7 mouse cellular contexts compared by ENCODE assay signal in genomic region chr4:120745731-120746551, GRCm38 (mm10). TPM values are rescaled to one million over a fixed set of nuclear protein-coding genes. Genes with fewer than 3 reads are reported as not detected.
DNase-seq lines count a peak whose midpoint lies in the region; ATAC-seq and TF ChIP-seq lines count a peak whose summit lies in the region.

No protein-coding gene starts in this region.

- no peak overlapping the region for H3K9ac ChIP-seq in embryonic facial prominence, embryonic 12.5 days
- peak overlapping the region; percentile 75; the same call in 1 of the 2 replicates for H3K9ac ChIP-seq in hindbrain, embryonic 12.5 days
- H3K9ac ChIP-seq in midbrain, embryonic 15.5 days = no peak overlapping the region

- H3K9me3 ChIP-seq in embryonic facial prominence, embryonic 12.5 days = no peaks in the 10 kb centered on the region
- no peaks in the 10 kb centered on the region for H3K9me3 ChIP-seq in hindbrain, embryonic 12.5 days (replicated peaks)
- no peaks in the 10 kb centered on the region for H3K9me3 ChIP-seq in midbrain, embryonic 15.5 days

- WGBS in embryonic facial prominence, embryonic 12.5 days = 23% methylated on average over 10 of the region's 10 CpGs
- WGBS in hindbrain, embryonic 12.5 days = 9% methylated on average over 10 of the region's 10 CpGs
- 18% methylated on average over 10 of the region's 10 CpGs for WGBS in midbrain, embryonic 15.5 days

- peaks cover 16% of the 10 kb centered on the region for H3K4me1 ChIP-seq in embryonic facial prominence, embryonic 12.5 days
- H3K4me1 ChIP-seq in hindbrain, embryonic 12.5 days = peaks cover 28% of the 10 kb centered on the region
- peaks cover 13% of the 10 kb centered on the region for H3K4me1 ChIP-seq in midbrain, embryonic 15.5 days

- DNase-seq in brain, embryonic 14.5 days (ENCODE audit: low read depth) = peak; percentile 32
- no peak for DNase-seq in MN1 (ENCODE audit: low spot score)
- DNase-seq in spleen, postnatal 10 days (ENCODE audit: low spot score in 2 of 2) = no peak
- DNase-seq in layer of hippocampus, adult 9-11 months = no peak

- H3K36me3 ChIP-seq in embryonic facial prominence, embryonic 12.5 days = no peaks in the 10 kb centered on the region
- H3K36me3 ChIP-seq in hindbrain, embryonic 12.5 days = no peaks in the 10 kb centered on the region
- no peaks in the 10 kb centered on the region for H3K36me3 ChIP-seq in midbrain, embryonic 15.5 days (replicated peaks)

- peaks cover 62% of the 10 kb centered on the region for H3K27me3 ChIP-seq in embryonic facial prominence, embryonic 12.5 days
- H3K27me3 ChIP-seq in hindbrain, embryonic 12.5 days = peaks cover 62% of the 10 kb centered on the region
- peaks cover 37% of the 10 kb centered on the region for H3K27me3 ChIP-seq in midbrain, embryonic 15.5 days (replicated peaks)

- TF ChIP-seq POLR2A in brain, embryonic 14.5 days (IDR thresholded peaks at IDR 0.05; ENCODE audit: borderline replicate concordance, extremely low read depth, insufficient read depth, insufficient read length, poor library complexity, severe bottlenecking) = no peak

- H3K4me2 ChIP-seq in embryonic facial prominence, embryonic 12.5 days (replicated peaks) = no peak overlapping the region
- peak overlapping the region; percentile 100 for H3K4me2 ChIP-seq in hindbrain, embryonic 12.5 days (replicated peaks)
- peak overlapping the region; percentile 97 for H3K4me2 ChIP-seq in midbrain, embryonic 15.5 days

- H3K27ac ChIP-seq in embryonic facial prominence, embryonic 12.5 days = no peak overlapping the region
- no peak overlapping the region for H3K27ac ChIP-seq in hindbrain, embryonic 12.5 days
- no peak overlapping the region for H3K27ac ChIP-seq in midbrain, embryonic 15.5 days

- TF ChIP-seq CTCF in brain, embryonic 14.5 days (IDR thresholded peaks at IDR 0.05; ENCODE audit: borderline replicate concordance, extremely low read depth, insufficient read depth, insufficient read length) = no peak

- 0 out of 2 replicates have a peak, but pooled peaks have one; percentile 5 for ATAC-seq in embryonic facial prominence, embryonic 12.5 days (ENCODE audit: insufficient number of reproducible peaks, insufficient read depth, low FRiP score, low TSS enrichment)
- no peak for ATAC-seq in hindbrain, embryonic 12.5 days (ENCODE audit: low FRiP score)
- no peak for ATAC-seq in midbrain, embryonic 15.5 days (replicated peaks)

- no peak overlapping the region for H3K4me3 ChIP-seq in embryonic facial prominence, embryonic 12.5 days
- H3K4me3 ChIP-seq in hindbrain, embryonic 12.5 days = peak overlapping the region; percentile 75; the same call in 1 of the 2 replicates
- H3K4me3 ChIP-seq in midbrain, embryonic 15.5 days = no peak overlapping the region; the same call in 1 of the 2 replicates

RNA-seq across cellular contexts. Expression of gene Kcnq4, which starts 2.5 kb away (rescaled TPM):
- 10.9 and 11.8 TPM in 2 replicates for polyA plus RNA-seq in brain, embryonic 14.5 days (2012; rRNA removed)
- polyA plus RNA-seq in embryonic facial prominence, embryonic 12.5 days (2016; fragmentation: Nextera tagmentation; extraction: Ambion mirVana) = 6.9 TPM in 2 replicates
- polyA plus RNA-seq in hindbrain, embryonic 12.5 days (2016; fragmentation: Nextera tagmentation; extraction: Ambion mirVana) = 5.0 and 5.7 TPM in 2 replicates
- 4.5 and 4.9 TPM in 2 replicates for polyA plus RNA-seq in midbrain, embryonic 15.5 days (2015; fragmentation: Nextera tagmentation; extraction: Ambion mirVana)
